Mouse (Mus musculus): ENCODE measurements around the gene Cd4. TPM values are rescaled to one million over a fixed set of nuclear protein-coding genes. Genes with fewer than 3 reads are reported as not detected.

Cd4 gene
- polyA plus RNA-seq, 1 experiment from 2014 or later = 0.29 TPM

GRCm38 (mm10) chr6:124862406-124863124, 25.5 kb downstream of the Cd4 start:
- ATAC-seq (no peak; the same call in 1 of the 2 replicates), DNase-seq (ENCODE audit: low spot score) (no peak)

GRCm38 (mm10) chr6:124861802-124862201, 26.2 kb downstream of the Cd4 start:
- whole genome bisulfite sequencing = 35% methylated on average over 3 of the region's 3 CpGs

More at GRCm38 (mm10) chr6:124862406-124863124, 25.5 kb downstream of the Cd4 start:
- Histone ChIP-seq H3K4me2 (ENCODE audit: low read length) (peak overlapping the region; percentile 77), H3K9me3 (replicated peaks; ENCODE audit: control insufficient read depth, low read length) (no peaks in the 10 kb centered on the region), H3K4me1 (ENCODE audit: control insufficient read depth, insufficient read depth, low read length) (peaks cover 25% of the 10 kb centered on the region), H3K27me3 (replicated peaks; ENCODE audit: control insufficient read depth, insufficient read depth, low read length) (no peaks in the 10 kb centered on the region), H3K27ac (ENCODE audit: low read depth, low read length) (peak overlapping the region; percentile 90), H3K9ac (ENCODE audit: low read length) (peak overlapping the region; percentile 79), H3K36me3 (ENCODE audit: control insufficient read depth, insufficient read depth, low read length) (0 out of 2 replicates have a peak, but pooled peaks cover 10% of the 10 kb centered on the region), H3K4me3 (ENCODE audit: low read depth, low read length) (peak overlapping the region; percentile 60)
- 12% methylated on average over 8 of the region's 8 CpGs for WGBS

GRCm38 (mm10) chr6:124861266-124861665, 26.8 kb downstream of the Cd4 start:
- Histone ChIP-seq H3K4me3 (ENCODE audit: low read depth, low read length) (0 out of 2 replicates have a peak overlapping the region, but pooled peaks have one; percentile 60), H3K27me3 (replicated peaks; ENCODE audit: control insufficient read depth, insufficient read depth, low read length) (no peaks in the 10 kb centered on the region), H3K9me3 (replicated peaks; ENCODE audit: control insufficient read depth, low read length) (no peaks in the 10 kb centered on the region), H3K9ac (ENCODE audit: low read length) (peak overlapping the region; percentile 41; the same call in 1 of the 2 replicates), H3K36me3 (ENCODE audit: control insufficient read depth, insufficient read depth, low read length) (0 out of 2 replicates have a peak, but pooled peaks cover 10% of the 10 kb centered on the region), H3K27ac (ENCODE audit: low read depth, low read length) (no peak overlapping the region; the same call in 1 of the 2 replicates), H3K4me2 (ENCODE audit: low read length) (peak overlapping the region; percentile 77), H3K4me1 (ENCODE audit: control insufficient read depth, insufficient read depth, low read length) (peaks cover 30% of the 10 kb centered on the region)
- no peak for DNase-seq (ENCODE audit: low spot score)
- 77% methylated on average over 19 of the region's 19 CpGs for whole genome bisulfite sequencing
- no peak for ATAC-seq

More at GRCm38 (mm10) chr6:124861802-124862201, 26.2 kb downstream of the Cd4 start:
- Histone ChIP-seq H3K4me1 (ENCODE audit: control insufficient read depth, insufficient read depth, low read length) (peaks cover 25% of the 10 kb centered on the region), H3K9me3 (replicated peaks; ENCODE audit: control insufficient read depth, low read length) (no peaks in the 10 kb centered on the region), H3K9ac (ENCODE audit: low read length) (peak overlapping the region; percentile 79; the same call in 1 of the 2 replicates), H3K4me3 (ENCODE audit: low read depth, low read length) (peak overlapping the region; percentile 60; the same call in 1 of the 2 replicates), H3K27ac (ENCODE audit: low read depth, low read length) (peak overlapping the region; percentile 90; the same call in 1 of the 2 replicates), H3K4me2 (ENCODE audit: low read length) (peak overlapping the region; percentile 77), H3K27me3 (replicated peaks; ENCODE audit: control insufficient read depth, insufficient read depth, low read length) (no peaks in the 10 kb centered on the region), H3K36me3 (ENCODE audit: control insufficient read depth, insufficient read depth, low read length) (0 out of 2 replicates have a peak, but pooled peaks cover 10% of the 10 kb centered on the region)
- DNase-seq (ENCODE audit: low spot score) = no peak
- ATAC-seq = no peak

GRCm38 (mm10) chr6:124860511-124860910, 27.5 kb downstream of the Cd4 start:
- Histone ChIP-seq H3K4me3 (ENCODE audit: low read depth, low read length) (no peak overlapping the region), H3K9me3 (replicated peaks; ENCODE audit: control insufficient read depth, low read length) (no peaks in the 10 kb centered on the region)
- ATAC-seq = no peak

GRCm38 (mm10) chr6:124859725-124860124, 28.3 kb downstream of the Cd4 start:
- no peaks in the 10 kb centered on the region for H3K9me3 ChIP-seq (replicated peaks; ENCODE audit: control insufficient read depth, low read length)
- no peaks in the 10 kb centered on the region for H3K27me3 ChIP-seq (replicated peaks; ENCODE audit: control insufficient read depth, insufficient read depth, low read length)
- H3K4me3 ChIP-seq (ENCODE audit: low read depth, low read length) = no peak overlapping the region
- ATAC-seq (0 out of 2 replicates have a peak, but pooled peaks have one; percentile 2), DNase-seq (ENCODE audit: low spot score) (peak; percentile 83)
- H3K9ac ChIP-seq (ENCODE audit: low read length) = peak overlapping the region; percentile 47
- H3K27ac ChIP-seq (ENCODE audit: low read depth, low read length) = peak overlapping the region; percentile 58; the same call in 1 of the 2 replicates
- peak overlapping the region; percentile 31 for H3K4me2 ChIP-seq (ENCODE audit: low read length)
- 0 out of 2 replicates have a peak, but pooled peaks cover 12% of the 10 kb centered on the region for H3K36me3 ChIP-seq (ENCODE audit: control insufficient read depth, insufficient read depth, low read length)
- WGBS = 10% methylated on average over 12 of the region's 12 CpGs
- H3K4me1 ChIP-seq (ENCODE audit: control insufficient read depth, insufficient read depth, low read length) = peaks cover 31% of the 10 kb centered on the region

More at GRCm38 (mm10) chr6:124860511-124860910, 27.5 kb downstream of the Cd4 start:
- no peaks in the 10 kb centered on the region for H3K27me3 ChIP-seq (replicated peaks; ENCODE audit: control insufficient read depth, insufficient read depth, low read length)
- peaks cover 33% of the 10 kb centered on the region for H3K4me1 ChIP-seq (ENCODE audit: control insufficient read depth, insufficient read depth, low read length)
- DNase-seq (ENCODE audit: low spot score) = no peak
- H3K9ac ChIP-seq (ENCODE audit: low read length) = peak overlapping the region; percentile 47
- H3K27ac ChIP-seq (ENCODE audit: low read depth, low read length) = no peak overlapping the region
- WGBS = 77% methylated on average over 9 of the region's 9 CpGs
- H3K36me3 ChIP-seq (ENCODE audit: control insufficient read depth, insufficient read depth, low read length) = 0 out of 2 replicates have a peak, but pooled peaks cover 10% of the 10 kb centered on the region
- no peak overlapping the region; the same call in 1 of the 2 replicates for H3K4me2 ChIP-seq (ENCODE audit: low read length)

GRCm38 (mm10) chr6:124858561-124859318, 29.3 kb downstream of the Cd4 start:
- ATAC-seq = no peak
- WGBS = 79% methylated on average over 28 of the region's 28 CpGs
- H3K9ac ChIP-seq (ENCODE audit: low read length) = peak overlapping the region; percentile 93; the same call in 1 of the 2 replicates
- peaks cover 17% of the 10 kb centered on the region for H3K36me3 ChIP-seq (ENCODE audit: control insufficient read depth, insufficient read depth, low read length)
- H3K9me3 ChIP-seq (replicated peaks; ENCODE audit: control insufficient read depth, low read length) = no peaks in the 10 kb centered on the region
- DNase-seq (ENCODE audit: low spot score) = no peak
- no peak overlapping the region for H3K4me3 ChIP-seq (ENCODE audit: low read depth, low read length)
- H3K27ac ChIP-seq (ENCODE audit: low read depth, low read length) = no peak overlapping the region
- 0 out of 2 replicates have a peak overlapping the region, but pooled peaks have one; percentile 78 for H3K4me2 ChIP-seq (ENCODE audit: low read length)
- H3K4me1 ChIP-seq (ENCODE audit: control insufficient read depth, insufficient read depth, low read length) = peaks cover 28% of the 10 kb centered on the region
- no peaks in the 10 kb centered on the region for H3K27me3 ChIP-seq (replicated peaks; ENCODE audit: control insufficient read depth, insufficient read depth, low read length)

GRCm38 (mm10) chr6:124857840-124858530, 30.0 kb downstream of the Cd4 start:
- peak overlapping the region; percentile 98; the same call in 1 of the 2 replicates for H3K27ac ChIP-seq (ENCODE audit: low read depth, low read length)
- H3K4me2 ChIP-seq (ENCODE audit: low read length) = peak overlapping the region; percentile 78
- WGBS = 28% methylated on average over 26 of the region's 26 CpGs
- H3K9me3 ChIP-seq (replicated peaks; ENCODE audit: control insufficient read depth, low read length) = no peaks in the 10 kb centered on the region
- no peak for DNase-seq (ENCODE audit: low spot score)
- peak overlapping the region; percentile 93 for H3K9ac ChIP-seq (ENCODE audit: low read length)
- no peaks in the 10 kb centered on the region for H3K27me3 ChIP-seq (replicated peaks; ENCODE audit: control insufficient read depth, insufficient read depth, low read length)
- no peak for ATAC-seq
- H3K4me1 ChIP-seq (ENCODE audit: control insufficient read depth, insufficient read depth, low read length) = peaks cover 28% of the 10 kb centered on the region
- H3K36me3 ChIP-seq (ENCODE audit: control insufficient read depth, insufficient read depth, low read length) = peaks cover 23% of the 10 kb centered on the region
- H3K4me3 ChIP-seq (ENCODE audit: low read depth, low read length) = peak overlapping the region; percentile 75

Data from forebrain, embryonic 14.5 days (tissue).